Mouse (Mus musculus) bone marrow macrophage, adult 2 months (primary cell): ENCODE measurements around the gene Akap6.

Experiments
- CTCF ChIP-seq: IDR thresholded peaks from 2 replicates; pipeline ENCODE4 v1.5.1; 2012; ENCODE audit warnings: low read depth, mild to moderate bottlenecking, low read length, moderate library complexity
- POLR2A ChIP-seq: IDR thresholded peaks from 2 replicates; pipeline ENCODE4 v1.6.1; 2012; ENCODE audit warnings: mild to moderate bottlenecking, low read depth, low read length, borderline replicate concordance

DNA sequence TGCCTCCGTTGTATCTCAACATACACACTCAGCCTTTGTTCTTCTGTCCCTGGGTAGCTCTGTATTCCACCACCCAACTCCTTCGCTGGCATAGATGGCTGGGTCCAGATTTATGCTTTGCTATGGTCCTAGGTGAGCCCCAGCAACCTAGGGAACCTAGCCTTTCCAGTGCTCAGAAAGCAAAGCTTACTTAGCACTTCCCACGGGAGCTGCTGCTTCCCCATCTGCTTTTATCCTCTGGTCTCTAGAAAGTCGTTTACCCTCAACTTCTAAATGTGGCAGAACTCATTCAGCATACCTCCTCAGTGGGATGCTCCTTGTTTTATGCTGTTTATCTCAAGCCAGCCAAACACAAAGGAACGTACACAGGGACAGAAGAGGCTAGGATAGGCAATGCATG lies 329.7 kb downstream of the Akap6 start:
- no peak for TF ChIP-seq CTCF
- TF ChIP-seq POLR2A, result no peak
